Mouse (Mus musculus): ENCODE measurements around the gene 4833439L19Rik.

DNA sequence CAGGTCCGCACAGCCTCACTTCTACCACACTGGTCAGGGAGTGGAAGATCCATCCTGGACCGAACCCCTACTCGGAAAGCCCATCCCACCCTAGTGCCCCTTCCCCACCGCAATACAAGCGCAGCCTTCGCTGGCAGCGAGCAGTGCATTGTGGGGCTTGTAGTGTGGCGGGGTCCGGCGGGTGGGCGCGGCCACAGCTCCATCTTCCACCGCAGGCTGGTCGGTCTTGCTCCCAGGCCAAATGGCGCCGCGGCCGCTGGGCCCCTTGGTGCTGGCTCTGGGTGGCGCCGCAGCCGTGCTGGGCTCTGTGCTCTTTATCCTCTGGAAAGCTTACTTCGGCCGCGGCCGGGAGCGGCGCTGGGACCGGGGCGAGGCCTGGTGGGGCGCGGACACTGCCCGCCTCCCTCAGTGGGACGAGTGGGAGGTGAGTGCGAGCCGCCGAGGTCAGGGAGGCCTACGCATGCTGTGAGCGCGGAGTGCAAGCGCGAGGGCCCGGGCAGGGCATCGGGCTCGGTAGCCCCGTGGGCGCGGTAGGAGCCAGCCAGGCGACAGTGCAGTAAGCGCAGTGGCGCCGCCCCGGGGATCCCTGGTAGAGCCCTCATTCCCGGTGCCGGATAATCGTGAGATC is 9.7 kb upstream of the 4833439L19Rik start, which contains the start of gene Arl10:
- TF ChIP-seq ZC3H11A (IDR thresholded peaks at IDR 0.05; ENCODE audit: low read depth, low read length) (no peak), CTCF (conservative IDR thresholded peaks at IDR 0.05 in 1 of 2, IDR thresholded peaks at IDR 0.05 in 1 of 2; ENCODE audit: low read depth in 2 of 2, low read length in 2 of 2) (peak in 1 of 2 experiments; percentile 12; a peak in 1 of 4 replicates), POLR2A (IDR thresholded peaks at IDR 0.05; ENCODE audit: low read depth, low read length) (peak; percentile 60), IRF4 (IDR thresholded peaks at IDR 0.05; ENCODE audit: low read depth, low read length) (no peak), EP300 (IDR thresholded peaks at IDR 0.05; ENCODE audit: low read length) (no peak), SIN3A (IDR thresholded peaks at IDR 0.05; ENCODE audit: low read length) (no peak), HCFC1 (IDR thresholded peaks at IDR 0.05; ENCODE audit: low read depth, low read length) (peak; percentile 86), ZNF384 (IDR thresholded peaks at IDR 0.05; ENCODE audit: low read depth, low read length) (no peak), MAX (IDR thresholded peaks at IDR 0.05; ENCODE audit: low read length) (peak; percentile 25; the same call in 1 of the 2 replicates), MXI1 (IDR thresholded peaks at IDR 0.05; ENCODE audit: low read depth, low read length) (no peak; the same call in 1 of the 2 replicates), PAX5 (IDR thresholded peaks at IDR 0.05; ENCODE audit: low read length) (no peak), E2F4 (IDR thresholded peaks at IDR 0.05; ENCODE audit: insufficient replicate concordance, low read depth, low read length) (no peak), BHLHE40 (IDR thresholded peaks at IDR 0.05; ENCODE audit: low read depth, low read length) (no peak)

All from CH12.LX (cell line).